In genomic region chr8:123847546-123847945, GRCm38 (mm10) we compare ENCODE assay signal across 27 mouse cellular contexts. TPM values are rescaled to one million over a fixed set of nuclear protein-coding genes. Genes with fewer than 3 reads are reported as not detected.
A peak's percentile ranks its signal among the peaks of the same experiment; 100 is the strongest.
DNase-seq lines count a peak whose midpoint lies in the region; ATAC-seq and TF ChIP-seq lines count a peak whose summit lies in the region.
"Had no signal": no experiment of that assay in that cellular context is flagged by ENCODE, and none has a peak within 500 bp of the region (broad histone marks: within the 10 kb centered on the region; RNA-seq: fewer than 3 reads in every experiment).

No protein-coding gene starts in this region.

- H3K36me3 ChIP-seq in kidney, adult 2 months (ENCODE audit: control insufficient read depth, insufficient read depth, low read length) = no peaks in the 10 kb centered on the region
- no peaks in the 10 kb centered on the region for H3K36me3 ChIP-seq in kidney, embryonic 15.5 days
- H3K36me3 ChIP-seq: embryonic facial prominence, embryonic 12.5 days; neural tube, embryonic 13.5 days had no signal

- no peak overlapping the region for H3K4me3 ChIP-seq in kidney, adult 2 months (ENCODE audit: insufficient read depth, low read depth, low read length)
- H3K4me3 ChIP-seq in kidney, embryonic 15.5 days (replicated peaks) = no peak overlapping the region
- no peak overlapping the region for H3K4me3 ChIP-seq in olfactory bulb, adult 2 months (ENCODE audit: insufficient read depth, low read depth, low read length)
- H3K4me3 ChIP-seq: embryonic facial prominence, embryonic 12.5 days; gastrocnemius, adult 2 months; heart, adult 2 months; heart, embryonic 12.5 days; limb, embryonic 12.5 days; liver, embryonic 15.5 days; midbrain, embryonic 10.5 days; neural tube, embryonic 13.5 days had no signal

- 52% methylated on average over 3 of the region's 3 CpGs for WGBS in kidney, adult 2 months
- 58% methylated on average over 3 of the region's 3 CpGs for WGBS in kidney, embryonic 15.5 days
- 29% methylated on average over 3 of the region's 3 CpGs for WGBS in olfactory bulb, adult 2 months

- H3K4me1 ChIP-seq in kidney, adult 2 months (ENCODE audit: control insufficient read depth, insufficient read depth, low read length) = no peaks in the 10 kb centered on the region
- no peaks in the 10 kb centered on the region for H3K4me1 ChIP-seq in kidney, embryonic 15.5 days
- peaks cover 47% of the 10 kb centered on the region for H3K4me1 ChIP-seq in olfactory bulb, adult 2 months (ENCODE audit: control insufficient read depth, insufficient read depth, low read length)
- H3K4me1 ChIP-seq: embryonic facial prominence, embryonic 12.5 days; heart, embryonic 12.5 days; limb, embryonic 12.5 days; midbrain, embryonic 10.5 days; neural tube, embryonic 13.5 days had no signal

- intact Hi-C loops in heart, postnatal 14 days (cut with DNase I) = no loop called here

- no peak for TF ChIP-seq POLR2A in kidney, adult 2 months (IDR thresholded peaks at IDR 0.05; ENCODE audit: low read depth, low read length)
- TF ChIP-seq POLR2A in olfactory bulb, adult 2 months (IDR thresholded peaks at IDR 0.05; ENCODE audit: insufficient read depth, low read depth, low read length) = no peak

- H3K4me2 ChIP-seq in kidney, embryonic 15.5 days = no peak overlapping the region
- H3K4me2 ChIP-seq: embryonic facial prominence, embryonic 12.5 days; heart, embryonic 12.5 days; hindbrain, embryonic 14.5 days; limb, embryonic 12.5 days; liver, embryonic 15.5 days; lung, embryonic 14.5 days; neural tube, embryonic 13.5 days had no signal

- no peaks in the 10 kb centered on the region for H3K27me3 ChIP-seq in kidney, adult 2 months (replicated peaks; ENCODE audit: control insufficient read depth, insufficient read depth, low read length)
- no peaks in the 10 kb centered on the region for H3K27me3 ChIP-seq in kidney, embryonic 15.5 days
- H3K27me3 ChIP-seq: embryonic facial prominence, embryonic 12.5 days; heart, embryonic 12.5 days; limb, embryonic 12.5 days; liver, embryonic 15.5 days; neural tube, embryonic 13.5 days; Patski had no signal

- H3K27ac ChIP-seq in kidney, adult 2 months (ENCODE audit: insufficient read depth, low read depth, low read length) = no peak overlapping the region
- H3K27ac ChIP-seq in kidney, embryonic 15.5 days = no peak overlapping the region
- peak overlapping the region; percentile 93 for H3K27ac ChIP-seq in olfactory bulb, adult 2 months (ENCODE audit: insufficient read depth, low read depth, low read length)
- H3K27ac ChIP-seq: embryonic facial prominence, embryonic 12.5 days; gastrocnemius, adult 2 months; heart, adult 2 months; hindbrain, embryonic 14.5 days; kidney, postnatal 0 days; limb, embryonic 12.5 days; liver, embryonic 15.5 days; midbrain, embryonic 10.5 days; neural tube, embryonic 13.5 days had no signal

- H3K9me3 ChIP-seq in kidney, embryonic 15.5 days (replicated peaks) = no peaks in the 10 kb centered on the region
- H3K9me3 ChIP-seq: embryonic facial prominence, embryonic 12.5 days; heart, embryonic 12.5 days; limb, embryonic 12.5 days; liver, embryonic 15.5 days; midbrain, embryonic 10.5 days; neural tube, embryonic 13.5 days had no signal

- DNase-seq in kidney, adult 2 months = peak; percentile 23
- peak; percentile 74 for DNase-seq in cerebellum, adult 11-12 months
- peak; percentile 78 for DNase-seq in cerebellum, adult 9-11 months
- no peak for DNase-seq in heart, postnatal 14 days
- no peak for DNase-seq in embryo, embryonic 9.5 days (ENCODE audit: extremely low spot score)
- DNase-seq: adrenal gland, postnatal 14 days; gastrocnemius, adult 2 months; heart, adult 2 months; kidney, adult 18-20 months; kidney, postnatal 4 days; lung, embryonic 14.5 days; thymus, adult 2 months; thymus, postnatal 4 days had no signal

- TF ChIP-seq CTCF in kidney, adult 2 months (conservative IDR thresholded peaks at IDR 0.05; ENCODE audit: insufficient read depth, insufficient read length, low read depth, low read length) = no peak
- TF ChIP-seq CTCF in olfactory bulb, adult 2 months (IDR thresholded peaks at IDR 0.05; ENCODE audit: insufficient read depth, low read depth, low read length) = no peak

- no peak overlapping the region for H3K9ac ChIP-seq in kidney, embryonic 15.5 days
- H3K9ac ChIP-seq: embryonic facial prominence, embryonic 12.5 days; heart, embryonic 12.5 days; hindbrain, embryonic 14.5 days; limb, embryonic 12.5 days; liver, embryonic 15.5 days; lung, embryonic 14.5 days; neural tube, embryonic 13.5 days had no signal

- no peak for ATAC-seq in kidney, embryonic 15.5 days (replicated peaks; ENCODE audit: low FRiP score)
- ATAC-seq: forebrain, embryonic 14.5 days; Patski had no signal

RNA-seq across cellular contexts. Expression of gene Ccsap, which starts 12.5 kb away (rescaled TPM):
- 0.22 and 0.30 TPM in 2 replicates for polyA plus RNA-seq in kidney, adult 2 months (2012; rRNA removed)
- polyA plus RNA-seq in kidney, embryonic 15.5 days (2015; fragmentation: Nextera tagmentation; extraction: Ambion mirVana) = 3.5 TPM in 2 replicates
- not detected in 2 replicates for polyA plus RNA-seq in olfactory bulb, adult 2 months (2012; ENCODE audit: insufficient read depth, insufficient read length, low replicate concordance, missing spikeins)
- total RNA-seq in heart, postnatal 14 days (2021) = 1 to 10 TPM; 1.7 to 2.2 TPM

RNA-seq across cellular contexts. Expression of gene Rab4a, which starts 41.8 kb away (rescaled TPM):
- 38.8 and 42.7 TPM in 2 replicates for polyA plus RNA-seq in kidney, adult 2 months (2012; rRNA removed)
- 39.6 and 44.9 TPM in 2 replicates for polyA plus RNA-seq in kidney, embryonic 15.5 days (2015; fragmentation: Nextera tagmentation; extraction: Ambion mirVana)
- polyA plus RNA-seq in olfactory bulb, adult 2 months (2012; ENCODE audit: insufficient read depth, insufficient read length, low replicate concordance, missing spikeins) = not detected in 2 replicates
- total RNA-seq in heart, postnatal 14 days (2021) = 1 to 10 TPM; 7.8 to 7.9 TPM

RNA-seq across cellular contexts. Expression of gene Acta1, which starts 47.0 kb away (rescaled TPM):
- 1.3 and 665 TPM in 2 replicates for polyA plus RNA-seq in kidney, adult 2 months (2012; rRNA removed)
- 132 and 232 TPM in 2 replicates for polyA plus RNA-seq in kidney, embryonic 15.5 days (2015; fragmentation: Nextera tagmentation; extraction: Ambion mirVana)
- polyA plus RNA-seq in olfactory bulb, adult 2 months (2012; ENCODE audit: insufficient read depth, insufficient read length, low replicate concordance, missing spikeins) = not detected in 2 replicates
- 100 to 1,000 TPM; 284 to 359 TPM for total RNA-seq in heart, postnatal 14 days (2021)
- total RNA-seq: hematopoietic stem cell, adult 5-6 weeks; megakaryocyte progenitor cell, adult 5-6 weeks had no signal

Comparison
In these comparisons a context has a peak if more than half of its experiments do, and no peak if none do; other contexts are left out.
1. DNase-seq: peak in kidney, adult 2 months (single experiment), cerebellum, adult 11-12 months (single experiment) and cerebellum, adult 9-11 months (single experiment); none in heart, postnatal 14 days (0 of 2) and embryo, embryonic 9.5 days (single experiment).